Mouse (Mus musculus) thymus, postnatal 36 days (tissue): ENCODE results near the gene 4933427D14Rik.
"Not testable (repeated sequence)": the region's sequence is repeated elsewhere in the genome, so short reads cannot be mapped to it uniquely, and the experiment has no call there.

Experiments used
- DNase-seq, 2 experiments: peaks; one replicate each; pipeline ENCODE4 v3.0.0; 2022; ENCODE audit warnings: mixed read lengths in 2 of 2

The 4933427D14Rik gene

GRCm38 (mm10) chr11:72196506-72196905 is 10.8 kb downstream of the 4933427D14Rik start:
- DNase-seq, result no peak

- DNase-seq, result no peak
These were observed 13.0 kb downstream of the 4933427D14Rik start for GRCm38 (mm10) chr11:72194259-72194658.

- DNase-seq, result no peak
These were observed 16.4 kb downstream of the 4933427D14Rik start for GRCm38 (mm10) chr11:72190857-72191256.

GRCm38 (mm10) chr11:72184252-72184651 is 23.0 kb downstream of the 4933427D14Rik start:
- DNase-seq, result no peak

- no peak for DNase-seq
These were observed 26.1 kb downstream of the 4933427D14Rik start for GRCm38 (mm10) chr11:72181136-72181535.

- no peak for DNase-seq
These were observed 26.7 kb downstream of the 4933427D14Rik start for GRCm38 (mm10) chr11:72180556-72180955.

GRCm38 (mm10) chr11:72176553-72176952 is 30.7 kb downstream of the 4933427D14Rik start:
- no peak for DNase-seq

GRCm38 (mm10) chr11:72175966-72176365 is 31.3 kb downstream of the 4933427D14Rik start:
- DNase-seq, result no peak

- DNase-seq, result no peak
These were observed 32.5 kb downstream of the 4933427D14Rik start for GRCm38 (mm10) chr11:72174721-72175120.

- no peak for DNase-seq
These were observed 33.8 kb downstream of the 4933427D14Rik start for GRCm38 (mm10) chr11:72173506-72173905.

- DNase-seq, result not testable (repeated sequence)
These were observed 35.4 kb downstream of the 4933427D14Rik start for GRCm38 (mm10) chr11:72171906-72172305.

GRCm38 (mm10) chr11:72169871-72170270 is 37.4 kb downstream of the 4933427D14Rik start:
- DNase-seq, result no peak

GRCm38 (mm10) chr11:72163198-72163597 is 44.1 kb downstream of the 4933427D14Rik start:
- no peak for DNase-seq

- DNase-seq, result no peak
These were observed 50.6 kb downstream of the 4933427D14Rik start for GRCm38 (mm10) chr11:72156624-72157023.

- no peak for DNase-seq
These were observed 51.3 kb downstream of the 4933427D14Rik start for GRCm38 (mm10) chr11:72155981-72156428.

GRCm38 (mm10) chr11:72155186-72155980 is 51.9 kb downstream of the 4933427D14Rik start:
- no peak for DNase-seq

GRCm38 (mm10) chr11:72153122-72153862 is 54.0 kb downstream of the 4933427D14Rik start:
- DNase-seq, result no peak

GRCm38 (mm10) chr11:72151120-72151519 is 56.1 kb downstream of the 4933427D14Rik start:
- DNase-seq, result no peak

- no peak for DNase-seq
These were observed 59.3 kb downstream of the 4933427D14Rik start for GRCm38 (mm10) chr11:72147910-72148309.

GRCm38 (mm10) chr11:72145877-72146248 is 61.4 kb downstream of the 4933427D14Rik start:
- no peak for DNase-seq

- no peak for DNase-seq
These were observed 61.9 kb downstream of the 4933427D14Rik start for GRCm38 (mm10) chr11:72145182-72145876.

- DNase-seq, result no peak
These were observed 64.4 kb downstream of the 4933427D14Rik start for GRCm38 (mm10) chr11:72142889-72143288.

GRCm38 (mm10) chr11:72140198-72140597 is 67.1 kb downstream of the 4933427D14Rik start:
- no peak for DNase-seq
